Mouse (Mus musculus): ENCODE data around the gene Nlrp6.
A peak's percentile ranks its signal among the peaks of the same experiment; 100 is the strongest.
"Not testable (repeated sequence)": the region's sequence is repeated elsewhere in the genome, so short reads cannot be mapped to it uniquely, and the experiment has no call there.

The Nlrp6 gene

DNA sequence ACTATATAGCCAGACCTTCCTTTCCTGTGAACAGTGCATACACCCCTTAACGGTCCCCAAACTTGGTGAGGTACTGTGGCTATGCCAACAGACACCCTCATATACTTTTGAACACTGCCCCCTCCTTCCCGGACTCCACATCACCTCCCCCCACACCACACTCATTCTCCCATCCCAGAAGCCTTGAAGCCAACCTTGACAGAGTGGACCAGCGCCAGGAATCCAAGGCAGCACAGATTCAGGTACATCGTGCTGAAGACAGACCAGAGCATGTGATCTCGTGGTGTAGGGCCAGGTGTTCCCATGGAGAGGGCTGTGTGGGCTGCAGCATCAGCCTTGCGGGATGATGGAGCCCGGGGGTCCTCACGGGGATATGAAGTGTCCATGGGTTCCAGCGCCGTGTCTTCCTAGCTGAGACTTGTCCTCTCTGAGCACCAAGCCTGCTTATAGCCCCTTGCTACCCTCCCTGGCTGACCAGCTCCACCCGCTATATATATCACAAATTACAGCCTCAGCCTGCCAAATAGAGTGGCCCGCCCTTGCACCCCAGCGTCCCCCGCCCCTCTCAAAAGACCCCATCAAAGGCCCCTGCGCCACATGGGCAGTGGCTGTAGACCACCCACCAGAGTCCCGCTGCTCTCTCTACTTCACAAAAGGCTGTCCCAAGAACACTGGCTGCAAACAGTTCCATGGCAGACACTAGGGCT is 29.3 kb downstream of the Nlrp6 start, which contains the start of gene Ifitm5:
Ifitm5 (minus strand) TSS at position 468 of the 707 bp plus-strand sequence.
- DNase-seq (ENCODE audit: low read depth, low spot score) = no peak

DNA sequence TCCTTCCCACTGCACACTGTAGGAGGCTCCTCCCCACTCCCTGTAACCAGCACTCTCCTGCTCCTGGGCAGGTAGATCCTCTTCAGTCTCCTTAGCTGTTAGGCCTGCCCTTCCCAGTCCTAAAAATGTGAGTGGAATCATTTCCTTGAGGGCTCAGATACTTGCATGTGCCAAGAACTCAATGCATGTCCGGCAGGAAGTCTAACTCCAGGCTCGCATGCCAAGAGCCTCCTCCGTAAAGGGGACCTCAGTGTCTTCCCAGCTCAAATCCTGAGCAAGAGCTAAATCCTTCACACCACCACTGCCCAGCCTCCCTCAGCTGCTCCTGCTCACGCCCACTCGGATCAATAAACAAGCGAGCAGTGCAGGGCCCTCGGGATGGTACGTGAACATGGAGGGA is 30.3 kb downstream of the Nlrp6 start:
- no peak for DNase-seq (ENCODE audit: low read depth, low spot score)

DNA sequence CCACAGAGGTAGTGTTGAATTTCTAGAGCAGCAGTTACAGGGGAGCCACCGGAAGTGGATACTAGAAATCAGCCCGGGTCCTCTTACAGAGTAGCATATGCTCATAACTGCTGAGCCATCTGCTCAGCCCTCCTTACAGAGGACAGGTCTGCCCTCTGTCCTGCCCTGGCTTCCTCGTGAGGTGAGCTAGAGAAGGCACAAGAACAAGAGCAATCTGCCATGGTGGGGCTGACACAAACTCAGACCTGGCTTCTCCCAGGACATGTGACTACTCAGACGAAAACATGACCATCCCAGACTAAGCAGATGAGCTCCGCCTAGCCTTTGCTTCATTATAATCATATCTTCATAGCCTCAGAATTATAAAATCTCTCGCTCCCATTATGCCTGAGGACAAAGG is 31.1 kb downstream of the Nlrp6 start:
- DNase-seq (ENCODE audit: low read depth, low spot score) = no peak

DNA sequence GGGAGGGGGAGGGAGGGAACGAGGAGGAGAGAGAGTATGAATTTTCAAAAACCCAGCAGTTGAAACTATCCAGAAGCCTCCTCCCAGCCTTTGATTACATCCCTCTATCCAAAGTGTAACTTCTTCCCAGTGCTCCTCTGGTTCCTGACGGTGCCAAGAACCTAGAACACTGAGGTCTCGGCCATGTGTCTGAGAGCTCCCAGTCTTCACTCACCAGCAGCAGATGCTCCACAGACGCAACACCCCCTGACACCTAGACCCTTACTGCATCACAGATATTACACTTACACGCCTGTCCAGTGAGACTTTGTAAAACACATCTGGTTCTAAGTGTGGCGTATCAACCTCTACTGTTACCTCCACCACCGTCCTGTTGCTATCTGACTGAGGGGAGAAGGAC is 31.7 kb downstream of the Nlrp6 start:
- DNase-seq (ENCODE audit: low read depth, low spot score) = no peak

DNA sequence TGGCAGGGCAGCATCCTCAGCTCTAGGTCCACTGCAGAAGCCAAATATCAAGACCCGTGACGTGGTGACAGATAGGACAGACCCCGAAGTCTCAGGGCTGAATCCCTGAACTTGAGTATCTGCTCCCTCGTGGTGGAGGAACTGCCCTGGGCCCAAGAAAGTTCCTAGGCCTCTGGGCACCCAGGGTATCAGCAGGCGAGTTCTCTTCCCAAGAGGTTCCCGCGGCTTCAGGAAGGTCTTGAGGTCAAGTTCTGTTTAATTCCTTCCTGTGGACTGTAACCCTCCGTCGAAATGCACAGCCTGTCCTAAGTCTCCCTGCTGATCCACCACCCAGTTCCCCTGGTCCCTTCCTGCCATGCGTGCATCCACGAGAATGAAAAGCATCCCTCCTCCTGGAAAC is 32.4 kb downstream of the Nlrp6 start:
- no peak for DNase-seq (ENCODE audit: low read depth, low spot score)

DNA sequence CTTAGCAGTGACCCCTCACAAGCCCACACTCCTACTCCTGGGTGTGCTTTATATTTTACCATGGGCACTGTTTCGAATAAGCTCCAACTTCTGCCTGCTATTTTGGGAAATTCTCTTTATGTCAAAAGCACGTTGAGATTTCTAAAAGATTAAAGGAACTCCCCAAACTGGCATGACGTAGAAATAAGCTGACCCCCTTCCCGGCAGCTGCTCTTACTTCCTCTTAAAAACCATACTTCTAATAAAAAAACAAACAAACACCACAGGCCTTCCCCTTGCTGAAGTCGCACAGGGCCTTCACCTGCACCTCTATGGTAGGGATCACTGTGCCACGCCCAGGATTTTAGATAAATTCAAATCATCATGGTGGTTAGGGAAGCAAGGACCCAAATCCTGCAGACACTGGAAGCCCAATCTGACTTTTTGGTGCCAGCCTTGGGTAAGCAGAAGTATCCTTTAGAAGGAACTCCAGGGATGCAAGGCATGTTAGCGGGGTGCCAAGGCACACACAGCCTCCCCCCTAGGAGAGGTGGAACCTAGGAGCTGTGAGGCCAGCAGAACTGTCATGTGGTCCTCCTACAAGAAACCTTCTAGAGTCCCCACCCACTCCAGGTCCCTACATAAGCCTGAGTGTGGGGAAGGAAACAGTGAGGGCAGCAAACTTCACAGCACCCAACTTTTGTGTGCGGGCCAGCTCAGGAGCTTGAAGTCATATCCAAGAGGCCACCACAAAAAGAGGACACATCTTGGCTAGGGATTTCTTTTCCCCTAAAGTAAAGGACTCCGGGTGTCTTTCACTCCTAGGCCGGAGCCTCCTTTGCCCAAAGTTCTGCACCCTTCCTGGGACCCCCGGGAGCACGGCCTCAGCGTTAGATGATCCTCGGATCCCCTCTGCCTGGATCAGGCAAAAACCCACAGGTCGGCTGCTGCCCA is 33.4 kb downstream of the Nlrp6 start:
- no peak for DNase-seq (ENCODE audit: low read depth, low spot score)

DNA sequence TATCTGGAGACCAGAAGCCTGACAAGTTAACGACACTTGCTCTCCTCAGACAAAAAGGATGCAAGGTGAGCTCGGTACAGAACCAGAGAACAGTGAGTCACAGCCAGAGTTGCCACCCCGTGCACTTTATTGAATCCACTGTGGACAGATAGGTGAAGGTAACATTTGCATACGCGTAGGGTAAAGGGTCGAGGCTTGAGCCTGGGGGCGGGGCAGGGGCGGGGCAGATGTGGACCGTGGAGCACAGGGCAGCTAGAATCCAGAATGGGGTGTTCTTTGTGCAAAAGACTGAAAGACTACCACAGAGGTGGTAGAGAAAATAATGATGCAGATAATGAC is 34.0 kb downstream of the Nlrp6 start:
- DNase-seq (ENCODE audit: low read depth, low spot score) = no peak

DNA sequence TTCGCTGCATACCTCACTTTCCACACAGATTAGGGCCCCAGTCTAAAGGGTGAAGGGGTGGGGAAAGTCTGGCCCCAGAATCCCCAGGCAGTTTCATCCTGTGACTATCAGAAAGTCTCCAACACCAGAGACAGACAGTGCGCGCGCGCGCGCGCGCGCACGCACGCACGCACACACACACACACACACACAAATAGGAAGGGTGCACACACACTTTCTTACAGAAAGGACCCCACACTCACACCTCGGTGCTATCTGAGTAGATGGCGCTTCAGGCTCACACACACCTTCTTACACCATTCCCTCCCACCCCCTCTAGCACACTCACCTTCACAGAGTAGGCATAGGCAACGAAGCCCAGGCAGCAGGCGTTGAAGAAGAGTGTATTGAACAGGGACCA is 34.6 kb downstream of the Nlrp6 start:
- no peak for DNase-seq (ENCODE audit: low read depth, low spot score)

DNA sequence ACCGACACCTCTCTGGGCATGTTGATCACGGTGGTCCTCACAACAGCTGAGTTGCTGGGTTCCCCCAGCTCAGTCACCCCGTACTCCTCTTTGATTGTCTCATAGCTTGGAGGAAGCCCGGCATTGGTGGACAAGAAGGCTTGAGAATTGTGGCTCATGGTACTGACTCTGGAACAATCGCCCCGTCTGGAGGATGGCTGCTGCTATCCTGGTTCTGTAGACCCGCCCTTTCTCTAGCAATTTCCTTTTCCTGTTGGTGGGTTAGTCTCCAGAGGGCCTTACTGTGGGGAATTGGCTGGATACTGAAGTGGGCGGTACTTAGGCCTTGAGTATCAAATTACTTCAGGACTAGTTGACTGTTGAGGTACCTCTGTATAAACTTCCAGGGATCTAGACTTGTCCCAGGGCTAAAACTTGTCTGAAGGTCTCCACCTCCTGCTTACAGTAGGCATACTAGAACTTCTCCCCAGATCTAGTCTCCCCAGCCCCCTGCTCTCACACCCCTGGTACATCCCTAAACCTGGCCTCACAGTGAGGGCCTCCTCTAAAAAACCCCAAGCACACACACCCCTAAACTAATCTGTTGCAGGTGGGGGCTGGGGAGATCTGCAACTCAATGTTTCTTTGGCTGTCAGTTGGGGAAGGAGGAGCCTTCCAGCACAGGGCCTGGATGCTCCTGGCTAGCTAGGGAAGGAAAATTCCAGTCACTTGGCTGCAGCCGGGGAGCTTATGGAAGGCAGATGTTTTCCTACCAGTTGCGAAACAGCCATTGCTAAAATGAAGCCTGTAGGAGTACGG is 35.3 kb downstream of the Nlrp6 start, which contains the start of the genes Gm45717 and Ifitm2:
Gm45717 (minus strand) TSS at position 180 of the 798 bp plus-strand sequence.
Ifitm2 (minus strand) TSS at position 230 of the 798 bp plus-strand sequence.
- DNase-seq (ENCODE audit: low read depth, low spot score) = peak; percentile 72

DNA sequence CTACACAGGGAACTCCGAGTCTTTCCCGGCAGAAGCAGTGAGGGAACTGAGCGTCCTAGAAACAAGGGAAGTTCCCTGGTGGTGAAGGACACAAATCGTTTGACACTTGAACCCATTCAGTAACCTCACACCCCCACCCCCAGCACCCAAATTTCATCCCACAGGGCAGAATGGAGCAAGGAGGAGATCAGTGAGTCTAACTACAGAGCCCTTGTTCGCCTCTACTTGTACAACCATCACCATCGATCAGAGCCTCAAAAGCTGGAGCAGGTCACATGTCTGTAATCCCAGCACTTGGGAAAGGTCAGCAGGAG is 35.8 kb downstream of the Nlrp6 start:
- no peak for DNase-seq (ENCODE audit: low read depth, low spot score)

DNA sequence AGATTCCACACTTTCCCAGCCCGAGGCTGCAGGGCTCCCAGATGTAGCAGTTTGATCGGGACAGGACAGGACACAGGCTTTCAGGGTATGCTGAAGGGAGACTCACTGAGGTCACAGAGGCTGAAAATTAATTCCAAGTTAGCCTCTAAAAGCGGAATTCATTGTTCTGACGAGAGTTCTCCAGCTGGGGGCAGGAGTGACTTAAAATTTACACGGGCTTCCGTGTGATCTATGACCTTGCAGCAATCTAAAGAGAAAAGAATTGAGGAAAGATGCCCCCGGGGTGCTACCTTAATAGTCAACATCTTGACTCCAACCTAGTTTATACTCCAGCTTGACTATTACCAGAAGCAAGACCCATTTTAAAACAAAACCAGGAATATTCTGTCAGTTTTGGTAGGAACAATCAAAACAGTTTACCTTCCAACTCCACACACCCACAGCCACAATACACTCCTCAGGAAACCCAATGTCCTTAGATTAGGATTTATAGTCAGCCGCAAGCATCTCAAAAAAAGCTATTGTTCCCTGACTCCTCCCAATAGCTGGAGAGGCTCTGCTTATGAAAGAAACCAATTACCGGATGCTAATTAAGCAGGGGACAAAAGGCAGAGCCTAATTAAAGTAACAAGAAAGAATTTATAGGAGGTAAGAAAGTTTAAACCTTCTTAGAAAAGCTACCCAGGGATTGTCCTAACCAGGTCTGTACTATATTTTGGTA is 38.6 kb downstream of the Nlrp6 start:
- DNase-seq (ENCODE audit: low read depth, low spot score) = no peak

DNA sequence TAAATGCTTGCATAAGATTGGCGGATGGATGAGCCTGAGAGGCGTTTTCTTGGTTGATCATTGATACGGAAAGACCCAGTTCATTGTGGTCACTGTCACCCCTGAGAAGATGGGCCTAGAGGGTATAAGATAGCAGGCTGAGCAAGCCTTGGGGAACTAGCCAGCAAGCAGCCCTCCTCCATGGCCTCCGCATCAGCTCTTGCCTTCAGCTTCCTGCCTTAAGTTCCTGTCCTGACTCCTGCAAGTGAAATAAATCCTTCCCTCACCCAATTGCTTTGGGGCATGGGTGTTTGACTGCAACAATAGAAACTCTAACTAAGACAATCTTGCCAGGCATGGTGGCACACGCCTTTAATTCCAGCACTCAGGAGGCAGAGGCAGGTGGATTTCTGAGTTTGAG is 39.3 kb downstream of the Nlrp6 start:
- DNase-seq (ENCODE audit: low read depth, low spot score) = no peak

DNA sequence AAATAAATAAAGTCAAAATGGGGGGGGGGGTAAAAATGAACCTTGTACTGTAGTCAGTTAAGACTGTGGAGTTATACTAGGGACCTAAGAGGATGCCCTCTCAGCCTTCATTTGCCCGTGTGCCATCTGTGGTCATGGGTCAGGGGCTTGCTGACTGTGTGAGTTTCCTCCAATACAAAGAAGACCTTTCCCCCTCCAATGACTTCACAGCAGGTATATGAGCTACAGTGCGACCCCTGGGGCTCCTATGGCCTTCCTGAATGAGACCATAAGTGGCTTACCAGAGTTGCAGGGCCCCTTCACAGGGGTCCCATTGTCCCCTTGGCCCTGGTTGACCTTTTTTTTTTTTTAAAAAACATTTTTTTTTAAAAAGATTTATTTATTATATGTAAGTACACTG is 40.7 kb downstream of the Nlrp6 start:
- no peak for DNase-seq (ENCODE audit: low read depth, low spot score)

DNA sequence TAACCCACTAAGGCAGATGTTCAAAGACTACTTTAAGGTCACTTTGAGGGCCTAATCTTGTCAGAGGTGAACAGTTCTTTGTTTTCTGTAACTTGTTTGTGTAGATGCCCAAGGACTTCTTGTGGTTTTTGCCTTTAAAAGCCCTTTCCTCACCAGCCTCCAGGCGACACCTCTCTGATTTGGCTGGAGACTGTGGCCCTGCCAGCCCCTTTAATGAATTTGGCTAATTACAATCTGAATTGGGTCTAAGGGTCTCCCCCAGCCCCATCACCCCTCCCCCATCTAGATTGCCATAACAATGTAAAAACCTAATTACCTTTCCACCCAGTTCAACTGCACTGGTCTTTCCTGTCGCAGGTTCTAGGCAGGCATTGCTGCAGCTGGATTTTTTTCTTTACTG is 42.0 kb downstream of the Nlrp6 start:
- no peak for DNase-seq (ENCODE audit: low read depth, low spot score)

DNA sequence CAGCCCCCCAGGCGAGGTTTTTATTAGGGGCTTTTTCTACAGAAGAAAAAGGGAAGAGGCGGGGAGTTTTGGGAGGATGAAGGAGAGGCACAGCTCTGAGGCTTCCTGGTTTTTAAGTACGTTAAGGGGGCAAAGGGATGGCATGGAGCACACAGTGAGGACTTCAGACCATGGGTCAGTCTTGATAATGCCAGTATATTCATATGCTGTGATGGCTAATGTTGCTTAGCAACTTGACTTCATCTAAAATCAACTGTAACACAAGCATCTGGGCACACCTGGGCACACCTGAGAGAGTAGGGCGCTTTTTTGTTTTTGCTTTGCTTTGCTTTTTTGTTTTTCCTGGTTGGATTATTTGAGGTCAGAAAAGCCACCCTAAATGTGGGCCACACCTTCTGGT is 46.2 kb downstream of the Nlrp6 start, which contains the start of gene Ifitm1:
Ifitm1 (plus strand) TSS at position 301 of the 400 bp plus-strand sequence.
- no peak for DNase-seq (ENCODE audit: low read depth, low spot score)

DNA sequence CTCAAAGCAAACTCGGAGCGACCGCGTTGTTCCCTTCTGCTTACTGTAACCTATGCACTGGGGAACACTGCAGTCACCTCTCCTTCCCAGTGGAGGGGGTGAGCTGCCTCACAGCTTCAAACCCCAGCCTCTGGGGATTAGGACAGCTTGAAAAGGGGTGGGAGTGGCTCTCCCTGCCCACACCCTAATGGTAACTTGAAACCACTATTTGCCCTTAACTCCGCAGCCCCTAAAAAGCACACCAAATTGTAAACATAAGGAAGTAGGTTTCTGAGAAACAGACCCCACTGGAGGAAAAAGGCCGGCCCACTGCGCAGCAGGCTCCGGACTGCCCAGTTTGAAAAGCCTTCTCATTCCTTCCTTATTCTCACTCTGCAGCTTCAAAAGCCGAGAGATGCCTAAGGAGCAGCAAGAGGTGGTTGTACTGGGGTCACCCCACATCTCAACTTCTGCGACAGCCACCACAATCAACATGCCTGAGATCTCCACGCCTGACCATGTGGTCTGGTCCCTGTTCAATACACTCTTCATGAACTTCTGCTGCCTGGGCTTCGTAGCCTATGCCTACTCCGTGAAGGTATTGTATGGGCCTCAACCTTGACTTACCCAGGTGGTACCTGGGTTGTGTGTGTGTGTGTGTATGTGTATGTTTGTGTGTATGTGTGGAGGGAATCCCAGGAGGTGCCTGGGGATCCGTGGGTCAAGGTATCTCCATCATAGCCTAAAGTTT is 47.3 kb downstream of the Nlrp6 start:
- no peak for DNase-seq (ENCODE audit: low read depth, low spot score)

DNA sequence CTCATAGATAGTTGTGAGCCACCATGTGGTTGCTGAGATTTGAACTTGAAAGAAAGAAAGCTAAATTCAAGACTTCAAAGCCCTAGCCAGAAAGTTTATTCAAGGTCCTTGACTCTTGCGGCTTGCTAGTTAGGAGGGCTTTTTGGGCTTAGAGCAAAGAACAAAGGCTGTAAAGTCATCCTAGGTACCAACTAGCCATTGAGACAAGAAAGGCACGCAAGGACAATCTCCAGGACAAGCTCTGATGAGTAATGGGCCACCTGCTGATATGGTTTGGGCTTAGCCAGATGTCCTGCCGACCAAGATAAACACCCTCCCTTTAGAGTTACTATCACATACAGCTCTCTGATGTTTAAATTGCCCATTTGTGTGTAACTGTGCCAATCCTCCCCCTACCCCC is 48.0 kb downstream of the Nlrp6 start:
- not testable (repeated sequence) for DNase-seq (ENCODE audit: low read depth, low spot score)

DNA sequence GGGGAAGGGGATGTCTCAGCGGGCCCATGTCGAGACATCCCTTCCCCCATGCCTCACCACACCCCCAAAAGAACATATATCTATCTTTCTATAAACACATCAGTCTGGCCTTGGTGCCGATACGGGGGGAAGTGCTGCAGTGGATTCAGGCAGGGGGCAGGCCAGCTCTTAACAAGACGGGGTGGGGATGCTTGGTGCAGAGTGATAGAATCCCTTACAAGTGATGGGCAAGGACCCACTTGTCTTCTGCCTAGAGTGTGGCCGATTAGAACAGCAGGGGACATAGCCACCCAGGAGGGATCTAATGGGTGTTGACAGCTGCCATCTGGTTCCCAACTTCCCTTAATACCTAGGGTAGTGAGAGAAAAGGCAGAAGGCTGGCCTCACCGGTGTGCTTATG is 50.2 kb downstream of the Nlrp6 start:
- DNase-seq (ENCODE audit: low read depth, low spot score) = no peak

DNA sequence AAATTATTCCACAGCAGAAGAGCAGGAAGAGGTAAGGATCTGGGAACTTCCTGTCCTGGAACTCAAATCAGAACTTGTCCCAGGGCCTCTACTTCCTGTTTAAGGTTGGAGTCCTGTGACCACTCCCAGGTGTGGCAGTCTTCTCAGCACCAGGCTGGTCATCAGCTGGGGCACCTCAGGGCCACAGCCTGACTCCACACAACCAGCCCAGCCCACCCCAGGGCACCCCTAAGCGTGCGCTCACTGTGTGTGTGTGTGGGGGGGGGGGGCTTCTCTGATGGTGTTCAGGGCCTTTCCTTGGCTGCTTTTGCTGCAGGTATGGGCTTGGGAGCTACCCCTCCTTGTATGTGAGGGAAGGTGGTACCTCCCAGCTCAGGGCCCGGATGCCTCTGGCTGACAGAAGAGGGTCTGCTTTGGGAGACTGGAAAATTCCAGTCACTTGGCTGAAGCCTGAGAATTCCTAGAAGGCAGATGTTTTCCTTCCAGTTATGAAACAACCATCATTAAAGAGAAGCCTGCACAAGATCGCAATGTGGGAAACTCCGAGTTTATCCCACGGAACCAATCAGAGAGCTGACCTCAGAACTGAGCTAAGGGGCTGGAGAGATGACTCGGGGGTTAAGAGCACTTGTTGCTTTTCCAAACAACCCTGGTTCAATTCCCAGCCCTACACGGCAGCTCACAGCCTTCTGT is 50.9 kb downstream of the Nlrp6 start:
- DNase-seq (ENCODE audit: low read depth, low spot score) = no peak

Measured in telencephalon, adult 2 months (tissue).